Mouse (Mus musculus) heart, adult 18-20 months (tissue): ENCODE results near the gene Ak3. TPM values are rescaled to one million over a fixed set of nuclear protein-coding genes. Genes with fewer than 3 reads are reported as not detected.

Source experiments
- DNase-seq, 2 experiments: peaks; one replicate each; pipeline ENCODE4 v3.0.0; 2021 to 2022; ENCODE audit warnings: mixed read lengths in 1 of 2
- total RNA-seq, 2 experiments: library from RNA; stranded (reverse); gene quantifications; 2 replicates each; pipeline ENCODE4 v1.2.3; 2021

The Ak3 gene
- total RNA-seq, 2 experiments from 2014 or later = 90.8 TPM

GRCm38 (mm10) chr19:28994870-28995269 is 52.9 kb downstream of the Ak3 start:
- peak in 1 of 2 experiments; percentile 66 for DNase-seq

- DNase-seq = no peak
Measured at GRCm38 (mm10) chr19:28991391-28991790, 56.4 kb downstream of the Ak3 start.

- DNase-seq = peak; percentile 66 to 69
Measured at GRCm38 (mm10) chr19:28990590-28991221, 57.1 kb downstream of the Ak3 start.

DNA sequence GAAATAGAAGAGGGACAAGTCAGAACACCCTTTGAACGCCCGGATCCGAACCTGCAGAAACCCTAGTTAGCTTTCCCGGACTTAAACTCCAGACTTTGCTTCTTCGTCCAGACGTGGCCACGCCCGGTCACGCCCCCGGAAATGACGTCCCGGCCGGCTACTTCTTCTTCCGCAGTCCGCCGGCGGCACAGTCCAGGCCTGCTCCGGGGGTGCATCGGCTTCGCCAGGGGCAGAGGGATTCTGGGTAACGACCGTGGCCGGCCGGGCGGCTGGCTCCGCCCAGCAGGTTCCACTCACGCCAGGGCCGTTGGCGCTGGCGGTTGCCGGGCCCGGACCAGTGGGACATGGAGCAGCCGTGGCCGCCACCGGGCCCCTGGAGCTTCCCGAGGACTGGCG is 57.6 kb downstream of the Ak3 start, which contains the start of gene Cdc37l1:
Gene Cdc37l1, plus strand, starts transcription at position 159 of the 396 bp plus-strand sequence.
- DNase-seq = peak; percentile 99

DNA sequence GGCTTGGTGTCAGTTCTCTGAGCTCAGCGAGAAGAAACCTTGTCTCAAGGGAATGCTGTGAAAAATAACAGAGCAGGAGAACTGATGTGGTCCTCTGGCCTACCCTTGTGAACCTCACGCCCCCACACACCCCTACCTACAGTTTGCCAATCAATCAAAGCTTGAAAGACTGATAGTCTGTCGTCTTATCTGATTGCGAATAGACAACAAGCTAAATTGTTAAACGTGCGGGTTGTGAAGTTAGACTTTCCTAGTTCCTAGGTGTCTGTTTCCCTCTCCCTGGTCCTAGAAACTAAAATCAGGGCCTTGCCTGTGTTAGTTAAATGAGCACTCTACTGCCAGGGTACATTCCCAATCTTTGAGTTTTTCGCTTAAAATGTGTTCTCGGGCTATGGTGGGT is 58.2 kb downstream of the Ak3 start:
- no peak for DNase-seq

DNA sequence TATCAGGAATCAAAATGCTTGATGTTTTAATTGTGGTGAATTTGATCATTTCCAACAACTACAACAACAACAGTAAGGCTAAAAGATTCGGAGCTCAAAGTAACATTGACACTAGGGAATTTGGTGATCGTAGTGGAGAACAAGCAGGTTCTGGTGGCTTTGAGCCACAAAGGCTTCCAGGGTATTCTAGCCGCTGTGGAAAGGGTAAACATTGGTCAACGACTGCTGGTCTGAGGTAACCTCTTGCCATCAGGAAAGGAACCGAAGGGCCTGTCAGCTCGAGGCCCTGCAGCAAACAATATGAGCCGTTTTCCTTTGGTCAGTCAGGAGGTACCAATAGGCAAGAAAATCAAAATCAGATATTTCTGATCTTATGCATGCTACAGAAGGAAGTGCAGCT is 65.1 kb downstream of the Ak3 start:
- DNase-seq = no peak

DNA sequence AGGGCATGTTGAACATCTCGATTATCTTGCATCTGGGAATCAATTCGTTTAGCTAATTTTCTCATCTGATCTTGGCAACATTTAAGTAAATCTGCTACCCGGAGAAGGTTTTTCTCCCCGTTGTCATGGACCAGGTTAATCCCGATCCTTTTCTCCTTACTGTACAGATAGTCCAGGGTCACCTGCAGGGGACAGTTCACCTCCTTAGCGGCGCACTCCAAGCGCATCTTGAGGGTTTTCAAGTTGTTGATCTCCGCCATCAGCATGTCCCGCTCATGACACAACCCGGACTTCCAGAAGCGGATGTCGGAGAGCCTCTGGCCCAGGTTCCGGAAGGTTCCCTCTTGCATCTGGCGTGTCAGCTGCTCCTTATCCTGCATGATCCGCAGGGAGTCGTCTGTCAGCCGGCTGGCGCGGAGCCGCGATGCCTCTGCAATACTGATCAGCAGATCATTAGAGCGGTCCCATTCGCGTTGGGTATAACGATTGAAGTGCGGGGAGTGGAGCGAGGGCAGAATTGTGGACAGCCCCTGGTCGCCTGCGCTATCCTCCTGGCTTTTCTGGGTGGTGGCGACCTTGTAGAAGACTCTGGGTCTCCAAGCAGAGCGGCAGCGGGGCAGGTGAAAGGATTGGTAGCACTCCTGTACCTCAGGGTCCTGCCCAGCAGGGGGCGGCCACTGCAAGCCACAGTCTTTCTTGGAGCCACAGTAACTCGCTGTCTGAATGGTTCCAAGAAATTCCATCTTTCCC is 72.7 kb downstream of the Ak3 start:
- peak; percentile 80 to 90 for DNase-seq

Other genes with a start within 250 kb of the Ak3 start
- 1 to 10 TPM; 2.0 to 3.7 TPM for gene Slc1a1, start 212.9 kb downstream of the Ak3 start, total RNA-seq
- gene Plpp6, start 84.0 kb downstream of the Ak3 start, total RNA-seq = 1 to 10 TPM; 8.7 to 9.3 TPM
- gene 4430402I18Rik, start 80.2 kb downstream of the Ak3 start, total RNA-seq = 10 to 100 TPM; 27.8 to 33.8 TPM
- gene Cdc37l1, start 57.6 kb downstream of the Ak3 start, total RNA-seq = 10 to 100 TPM; 63.2 to 82.7 TPM
- gene Rcl1, start 53.4 kb upstream of the Ak3 start, total RNA-seq = 1 to 10 TPM; 4.2 to 5.9 TPM
- 10 to 100 TPM; 16.2 to 20.1 TPM for gene Jak2, start 203.9 kb upstream of the Ak3 start, total RNA-seq